Mouse (Mus musculus): ENCODE results near the gene F5. TPM values are rescaled to one million over a fixed set of nuclear protein-coding genes. Genes with fewer than 3 reads are reported as not detected.

F5 gene
- not detected in 2 replicates for total RNA-seq (2012; rRNA removed)
- not detected for polyA plus RNA-seq (2012; ENCODE audit: insufficient read depth in 1 of 2, insufficient read length in 2 of 2, low read depth in 1 of 2, low replicate concordance in 2 of 2, missing spikeins in 1 of 2)

DNA sequence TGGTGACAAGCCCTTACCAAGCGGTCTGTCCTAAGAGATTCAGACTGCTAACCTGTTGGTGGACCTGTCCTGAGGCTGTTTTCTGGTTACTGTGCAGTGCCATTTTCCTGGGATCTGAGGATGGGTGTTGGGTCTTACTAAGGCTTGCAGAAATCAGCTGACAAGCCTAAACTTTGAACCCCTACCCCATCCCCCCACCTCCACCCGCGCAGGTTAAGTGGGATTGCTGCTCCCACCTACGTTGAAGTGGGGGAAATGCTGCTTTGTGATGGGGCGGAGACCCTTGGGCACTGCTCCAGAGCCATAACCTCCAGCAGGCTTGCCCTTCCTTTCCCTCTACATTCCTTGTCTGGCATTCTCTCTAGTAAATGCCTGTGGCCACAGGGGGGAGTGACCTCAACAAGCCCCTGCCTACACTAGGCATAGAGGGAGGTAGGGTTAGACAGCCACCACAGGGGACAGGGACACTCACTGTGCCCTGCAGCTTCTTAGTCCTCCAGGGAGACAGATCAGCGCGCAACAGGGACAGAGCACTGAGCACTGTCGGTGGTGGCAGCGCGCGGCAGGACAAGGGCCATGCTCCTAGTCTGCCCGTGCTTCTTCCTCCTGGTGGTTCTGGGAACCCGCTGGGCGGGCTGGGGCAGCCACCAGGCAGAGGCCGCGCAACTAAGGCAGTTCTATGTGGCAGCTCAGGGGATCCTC, at the start of gene F5:
F5 (plus strand) TSS at position 452 of the 702 bp plus-strand sequence.
- no peaks in the 10 kb centered on the region for H3K36me3 ChIP-seq (ENCODE audit: control insufficient read depth in 1 of 2, insufficient read depth in 2 of 2, low read length in 2 of 2)
- no peaks in the 10 kb centered on the region for H3K4me1 ChIP-seq (ENCODE audit: control insufficient read depth in 1 of 2, insufficient read depth in 2 of 2, low read length in 2 of 2)
- no peak within 1 kb of the TSS for H3K9ac ChIP-seq (ENCODE audit: control insufficient read depth, low read depth, low read length, poor library complexity, severe bottlenecking)
- no peak within 1 kb of the TSS for H3K4me3 ChIP-seq (ENCODE audit: control insufficient read depth in 1 of 2, insufficient read depth in 1 of 2, low read depth in 2 of 2, low read length in 2 of 2)
- no peak for DNase-seq (ENCODE audit: low read depth, low spot score)
- H3K9me3 ChIP-seq (replicated peaks; ENCODE audit: insufficient read depth, low read length): no peaks in the 10 kb centered on the region
- no peak within 1 kb of the TSS for H3K27ac ChIP-seq (ENCODE audit: control insufficient read depth, low read depth, low read length)
- TF ChIP-seq E2F4 (IDR thresholded peaks at IDR 0.05; ENCODE audit: borderline replicate concordance, low read depth, low read length) (no peak), USF1 (IDR thresholded peaks at IDR 0.05; ENCODE audit: low read depth, low read length) (no peak), EP300 (IDR thresholded peaks at IDR 0.05; ENCODE audit: low read depth in 1 of 2, low read length in 2 of 2) (no peak), CTCF (IDR thresholded peaks at IDR 0.05 in 2 of 3, conservative IDR thresholded peaks at IDR 0.05 in 1 of 3; ENCODE audit: control insufficient read depth in 1 of 3, insufficient read depth in 1 of 3, low read depth in 2 of 3, low read length in 3 of 3, poor library complexity in 1 of 3, severe bottlenecking in 1 of 3) (no peak), POLR2AphosphoS5 (IDR thresholded peaks at IDR 0.05; ENCODE audit: borderline replicate concordance, low read depth, low read length) (no peak), MXI1 (IDR thresholded peaks at IDR 0.05; ENCODE audit: low read depth, low read length) (no peak), MAFK (IDR thresholded peaks at IDR 0.05; ENCODE audit: borderline replicate concordance, low read depth, low read length) (no peak), ZMIZ1 (IDR thresholded peaks at IDR 0.05; ENCODE audit: low read depth, low read length) (no peak), UBTF (IDR thresholded peaks at IDR 0.05; ENCODE audit: borderline replicate concordance, insufficient read depth, low read depth, low read length) (no peak), CHD2 (IDR thresholded peaks at IDR 0.05; ENCODE audit: low read length) (no peak), NELFE (IDR thresholded peaks at IDR 0.05; ENCODE audit: low read depth, low read length) (no peak), BHLHE40 (IDR thresholded peaks at IDR 0.05; ENCODE audit: borderline replicate concordance, low read depth, low read length) (no peak), RAD21 (IDR thresholded peaks at IDR 0.05; ENCODE audit: low read depth, low read length) (no peak), POLR2A (IDR thresholded peaks at IDR 0.05; ENCODE audit: control insufficient read depth in 1 of 2, insufficient read depth in 1 of 2, low read depth in 1 of 2, low read length in 2 of 2, poor library complexity in 1 of 2) (no peak)
- peaks cover 2 to 3% of the 10 kb centered on the region in 2 experiments; a peak in 3 of 4 replicates for H3K27me3 ChIP-seq (ENCODE audit: control insufficient read depth in 1 of 2, insufficient read depth in 2 of 2, low read length in 2 of 2)
- no peaks in the 10 kb centered on the region for H3K79me2 ChIP-seq (ENCODE audit: control insufficient read depth, insufficient read depth, low read length, poor library complexity)

DNA sequence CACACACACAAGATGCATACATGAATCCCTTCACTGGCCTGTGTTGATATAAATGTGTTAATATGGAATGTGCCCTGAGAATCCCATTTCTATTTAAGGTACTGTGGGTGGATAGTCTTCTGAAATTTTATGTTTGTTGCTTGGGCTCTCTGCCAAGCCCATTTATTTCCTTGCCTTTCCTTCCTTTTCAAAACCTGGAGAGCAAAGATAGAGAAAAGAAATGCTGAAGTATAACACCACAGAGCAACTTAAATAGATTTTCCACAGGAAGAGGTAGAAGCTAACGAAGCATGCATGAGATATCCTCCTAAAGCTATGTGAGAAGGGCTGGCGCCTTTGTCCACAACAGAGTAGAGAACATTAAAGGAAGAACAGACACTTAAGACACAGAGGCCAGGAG, 41.9 kb upstream of the F5 start:
- Histone ChIP-seq H3K4me3 (ENCODE audit: control insufficient read depth in 1 of 2, insufficient read depth in 1 of 2, low read depth in 2 of 2, low read length in 2 of 2) (no peak overlapping the region), H3K27me3 (ENCODE audit: control insufficient read depth in 1 of 2, insufficient read depth in 2 of 2, low read length in 2 of 2) (peaks cover 0 to 2% of the 10 kb centered on the region in 2 experiments; a peak in 2 of 4 replicates), H3K36me3 (ENCODE audit: control insufficient read depth in 1 of 2, insufficient read depth in 2 of 2, low read length in 2 of 2) (no peaks in the 10 kb centered on the region; a peak in 1 of 4 replicates), H3K4me1 (ENCODE audit: control insufficient read depth in 1 of 2, insufficient read depth in 2 of 2, low read length in 2 of 2) (no peaks in the 10 kb centered on the region), H3K27ac (ENCODE audit: control insufficient read depth, low read depth, low read length) (no peak overlapping the region), H3K9me3 (replicated peaks; ENCODE audit: insufficient read depth, low read length) (no peaks in the 10 kb centered on the region), H3K9ac (ENCODE audit: control insufficient read depth, low read depth, low read length, poor library complexity, severe bottlenecking) (no peak overlapping the region), H3K79me2 (ENCODE audit: control insufficient read depth, insufficient read depth, low read length, poor library complexity) (no peaks in the 10 kb centered on the region)
- TF ChIP-seq TAL1 (IDR thresholded peaks at IDR 0.05; ENCODE audit: low read length) (no peak), USF2 (IDR thresholded peaks at IDR 0.05; ENCODE audit: borderline replicate concordance in 1 of 2, insufficient read depth in 1 of 2, low read depth in 1 of 2, low read length in 2 of 2) (no peak), MXI1 (IDR thresholded peaks at IDR 0.05; ENCODE audit: low read depth, low read length) (no peak), JUND (IDR thresholded peaks at IDR 0.05; ENCODE audit: low read depth, low read length) (no peak), HCFC1 (IDR thresholded peaks at IDR 0.05; ENCODE audit: low read depth, low read length) (no peak), BHLHE40 (IDR thresholded peaks at IDR 0.05; ENCODE audit: borderline replicate concordance, low read depth, low read length) (no peak), TBP (IDR thresholded peaks at IDR 0.05; ENCODE audit: low read depth, low read length) (no peak), NRF1 (IDR thresholded peaks at IDR 0.05; ENCODE audit: insufficient read depth, low read depth, low read length, poor library complexity, severe bottlenecking) (no peak), KAT2A (conservative IDR thresholded peaks at IDR 0.05; ENCODE audit: low read depth, low read length) (no peak), E2F4 (IDR thresholded peaks at IDR 0.05; ENCODE audit: borderline replicate concordance, low read depth, low read length) (no peak), CTCF (IDR thresholded peaks at IDR 0.05 in 2 of 3, conservative IDR thresholded peaks at IDR 0.05 in 1 of 3; ENCODE audit: control insufficient read depth in 1 of 3, insufficient read depth in 1 of 3, low read depth in 2 of 3, low read length in 3 of 3, poor library complexity in 1 of 3, severe bottlenecking in 1 of 3) (no peak), RAD21 (IDR thresholded peaks at IDR 0.05; ENCODE audit: low read depth, low read length) (no peak), EP300 (IDR thresholded peaks at IDR 0.05; ENCODE audit: low read depth in 1 of 2, low read length in 2 of 2) (no peak)
- peak; percentile 24 for DNase-seq (ENCODE audit: low read depth, low spot score)

Measured in MEL (cell line).